Mouse (Mus musculus) midbrain, embryonic 10.5 days (tissue): ENCODE data around the gene Mknk1. TPM values are rescaled to one million over a fixed set of nuclear protein-coding genes. Genes with fewer than 3 reads are reported as not detected.

Experiments
- DNase-seq: peaks from one replicate; pipeline ENCODE4 v3.0.0-alpha.2; 2017; ENCODE audit warnings: low spot score
- H3K27ac ChIP-seq: fragments of 300-500 bp; sonication (generic); replicated peaks from 2 replicates; pipeline ENCODE4 v1.5.1; 2016; ENCODE audit warnings: mild to moderate bottlenecking
- H3K27me3 ChIP-seq: fragments of 300-500 bp; sonication (generic); 2 replicates; pipeline ENCODE4 v1.6.1; 2016; ENCODE audit warnings: low read depth, mild to moderate bottlenecking; ENCODE audit not compliant: poor library complexity, severe bottlenecking
- H3K36me3 ChIP-seq: fragments of 300-500 bp; sonication (generic); 2 replicates; pipeline ENCODE4 v1.6.1; 2016; ENCODE audit warnings: mild to moderate bottlenecking, moderate library complexity
- H3K4me1 ChIP-seq: fragments of 300-500 bp; sonication (generic); 2 replicates; pipeline ENCODE4 v1.6.1; 2016
- H3K4me3 ChIP-seq: fragments of 300-500 bp; sonication (generic); 2 replicates; pipeline ENCODE4 v1.5.1; 2016; ENCODE audit warnings: mild to moderate bottlenecking, moderate library complexity
- H3K9me3 ChIP-seq: fragments of 300-500 bp; sonication (generic); replicated peaks from 2 replicates; pipeline ENCODE4 v1.6.1; 2016; ENCODE audit warnings: mild to moderate bottlenecking
- WGBS: fragments of 180-500 bp; shearing (Covaris S2); methylation state at CpG from one replicate; pipeline ENCODE4 v1.1.7; 2016; 5-methylcytosine and 5-hydroxymethylcytosine counted together
- polyA plus RNA-seq: library from polyadenylated mRNA; unstranded; fragments of >200 nt; fragmentation: Nextera tagmentation; extraction: Ambion mirVana; gene quantifications from 2 replicates; pipeline ENCODE4 v1.2.1, GENCODE M21; 2016

Gene Mknk1
- polyA plus RNA-seq, 1 experiment from 2014 or later: 29.7 TPM

GRCm38 (mm10) chr4:115878216-115878678 is 39.2 kb downstream of the Mknk1 start:
- no peaks in the 10 kb centered on the region for H3K27me3 ChIP-seq
- peak overlapping the region; percentile 44 for H3K4me3 ChIP-seq
- H3K36me3 ChIP-seq: peaks cover 40% of the 10 kb centered on the region
- DNase-seq: peak; percentile 87
- under 1% methylated on average over 11 of the region's 11 CpGs for WGBS
- H3K4me1 ChIP-seq: peaks cover 75% of the 10 kb centered on the region
- H3K9me3 ChIP-seq: no peaks in the 10 kb centered on the region
- H3K27ac ChIP-seq: peak overlapping the region; percentile 96

DNA sequence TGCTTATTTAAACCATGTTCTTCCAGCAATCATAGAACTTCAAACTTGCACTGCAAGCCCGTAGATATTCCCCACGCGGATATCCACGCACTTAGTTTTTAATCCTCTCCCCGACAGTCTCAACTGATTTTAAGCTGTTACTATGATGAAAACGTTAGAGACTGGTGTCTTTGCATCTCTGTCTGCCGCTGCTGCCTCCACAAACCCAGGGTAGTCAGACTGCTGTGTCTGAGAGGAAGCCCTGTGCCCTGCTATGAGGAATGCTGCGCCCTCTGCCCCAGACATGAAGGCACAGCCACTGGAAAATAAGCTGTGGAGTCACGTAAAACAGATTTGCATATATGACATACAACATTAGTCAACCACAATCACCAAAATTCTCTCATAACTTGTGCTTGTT is 39.8 kb downstream of the Mknk1 start:
- 27% methylated on average over 9 of the region's 9 CpGs for WGBS
- DNase-seq: no peak
- H3K4me3 ChIP-seq: peak overlapping the region; percentile 44
- no peaks in the 10 kb centered on the region for H3K27me3 ChIP-seq
- peaks cover 34% of the 10 kb centered on the region for H3K36me3 ChIP-seq
- H3K27ac ChIP-seq: peak overlapping the region; percentile 96
- H3K9me3 ChIP-seq: no peaks in the 10 kb centered on the region
- peaks cover 78% of the 10 kb centered on the region for H3K4me1 ChIP-seq

- H3K4me1 ChIP-seq: peaks cover 83% of the 10 kb centered on the region
- H3K27me3 ChIP-seq: no peaks in the 10 kb centered on the region; the same call in 1 of the 2 replicates
- 11% methylated on average over 1 of the region's 1 CpGs for WGBS
- peaks cover 10% of the 10 kb centered on the region for H3K36me3 ChIP-seq
- DNase-seq: peak; percentile 84
- H3K4me3 ChIP-seq: peak overlapping the region; percentile 19
- peak overlapping the region; percentile 96 for H3K27ac ChIP-seq
- no peaks in the 10 kb centered on the region for H3K9me3 ChIP-seq
Observed at GRCm38 (mm10) chr4:115881183-115881582, 42.2 kb downstream of the Mknk1 start.

- WGBS: 73% methylated on average over 4 of the region's 4 CpGs
- H3K27ac ChIP-seq: peak overlapping the region; percentile 96
- H3K9me3 ChIP-seq: no peaks in the 10 kb centered on the region
- DNase-seq: no peak
- no peaks in the 10 kb centered on the region; the same call in 1 of the 2 replicates for H3K27me3 ChIP-seq
- no peak overlapping the region for H3K4me3 ChIP-seq
- peaks cover 73% of the 10 kb centered on the region for H3K4me1 ChIP-seq
- 0 out of 2 replicates have a peak, but pooled peaks cover 2% of the 10 kb centered on the region for H3K36me3 ChIP-seq
Observed at GRCm38 (mm10) chr4:115882195-115882594, 43.2 kb downstream of the Mknk1 start.

DNA sequence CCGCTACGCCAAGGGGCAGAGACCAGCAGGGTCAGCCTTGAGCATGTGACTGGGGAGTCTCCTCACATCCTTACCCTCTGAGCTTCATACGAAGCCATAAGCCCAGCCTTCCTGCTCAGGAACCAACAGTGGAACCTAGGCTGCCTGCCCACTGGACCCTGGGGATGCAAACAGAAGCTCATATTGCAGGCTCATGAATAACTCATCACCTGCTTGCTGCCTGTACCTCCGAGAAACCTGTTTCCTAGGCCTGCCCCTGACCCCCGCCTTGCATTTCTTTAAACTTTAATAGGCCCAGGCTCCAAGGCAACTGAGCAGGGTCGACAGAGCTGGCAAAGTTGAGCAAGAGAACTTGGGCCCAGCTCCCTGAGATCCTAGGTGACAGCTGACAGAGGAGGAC is 45.0 kb downstream of the Mknk1 start, which contains the start of gene Kncn:
Gene Kncn (plus strand): TSS at position 379 of the 400 bp plus-strand sequence.
- no peaks in the 10 kb centered on the region for H3K36me3 ChIP-seq
- peaks cover 10% of the 10 kb centered on the region for H3K27me3 ChIP-seq
- H3K4me1 ChIP-seq: peaks cover 55% of the 10 kb centered on the region
- H3K4me3 ChIP-seq: no peak within 1 kb of the TSS
- H3K9me3 ChIP-seq: no peaks in the 10 kb centered on the region
- DNase-seq: no peak
- 79% methylated on average over 6 of the region's 6 CpGs for WGBS
- peak within 1 kb of the TSS; percentile 96 for H3K27ac ChIP-seq

DNA sequence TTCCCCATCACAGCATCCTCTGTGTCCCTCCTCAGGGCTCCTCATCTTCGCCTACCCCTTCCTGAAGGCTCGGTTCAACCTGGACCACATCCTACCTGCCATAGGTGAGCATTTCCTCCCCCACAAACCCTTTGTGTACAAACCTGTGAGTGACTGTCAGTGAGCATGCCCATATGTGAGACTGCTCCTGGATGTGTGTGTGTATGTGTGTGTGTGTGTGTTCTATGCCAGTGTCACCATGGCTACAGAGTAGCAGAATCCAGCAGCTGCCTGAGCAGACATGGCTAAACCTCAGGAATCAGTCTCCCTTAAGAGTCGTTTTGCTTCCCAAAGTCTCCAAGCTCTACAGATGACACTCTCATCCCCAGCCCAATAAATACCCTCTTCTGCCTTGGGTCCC is 46.8 kb downstream of the Mknk1 start:
- Histone ChIP-seq H3K4me1 (peaks cover 48% of the 10 kb centered on the region), H3K4me3 (no peak overlapping the region), H3K27me3 (peaks cover 29% of the 10 kb centered on the region), H3K27ac (no peak overlapping the region; the same call in 1 of the 2 replicates), H3K9me3 (no peaks in the 10 kb centered on the region), H3K36me3 (no peaks in the 10 kb centered on the region)
- WGBS: 87% methylated on average over 3 of the region's 3 CpGs
- no peak for DNase-seq

GRCm38 (mm10) chr4:115886875-115887274 is 47.9 kb downstream of the Mknk1 start:
- no peaks in the 10 kb centered on the region for H3K36me3 ChIP-seq
- no peak for DNase-seq
- no peaks in the 10 kb centered on the region for H3K9me3 ChIP-seq
- H3K27me3 ChIP-seq: peaks cover 39% of the 10 kb centered on the region
- peaks cover 42% of the 10 kb centered on the region for H3K4me1 ChIP-seq
- H3K27ac ChIP-seq: no peak overlapping the region
- no peak overlapping the region for H3K4me3 ChIP-seq
- 63% methylated on average over 1 of the region's 1 CpGs for WGBS

- H3K27ac ChIP-seq: peak overlapping the region; percentile 68
- WGBS: 8% methylated on average over 6 of the region's 6 CpGs
- H3K9me3 ChIP-seq: no peaks in the 10 kb centered on the region
- DNase-seq: no peak
- H3K4me3 ChIP-seq: peak overlapping the region; percentile 55
- peaks cover 16% of the 10 kb centered on the region for H3K4me1 ChIP-seq
- no peaks in the 10 kb centered on the region for H3K36me3 ChIP-seq
- H3K27me3 ChIP-seq: peaks cover 70% of the 10 kb centered on the region
Observed at GRCm38 (mm10) chr4:115890066-115890465, 51.1 kb downstream of the Mknk1 start.

- peak within 1 kb of the TSS; percentile 68 for H3K27ac ChIP-seq
- no peaks in the 10 kb centered on the region for H3K36me3 ChIP-seq
- 1% methylated on average over 31 of the region's 31 CpGs for WGBS
- peaks cover 19% of the 10 kb centered on the region for H3K4me1 ChIP-seq
- H3K27me3 ChIP-seq: peaks cover 75% of the 10 kb centered on the region
- H3K4me3 ChIP-seq: peak within 1 kb of the TSS; percentile 55
- DNase-seq: peak; percentile 43
- H3K9me3 ChIP-seq: no peaks in the 10 kb centered on the region
Observed at GRCm38 (mm10) chr4:115890553-115890952, 51.6 kb downstream of the Mknk1 start, which contains the start of gene 6430628N08Rik. Gene 6430628N08Rik (plus strand): TSS chr4:115890665.

- peaks cover 47% of the 10 kb centered on the region for H3K4me1 ChIP-seq
- H3K36me3 ChIP-seq: no peaks in the 10 kb centered on the region
- no peak overlapping the region for H3K27ac ChIP-seq
- WGBS: 9% methylated on average over 3 of the region's 3 CpGs
- DNase-seq: no peak
- H3K27me3 ChIP-seq: peaks cover 100% of the 10 kb centered on the region
- no peak overlapping the region for H3K4me3 ChIP-seq
- no peaks in the 10 kb centered on the region for H3K9me3 ChIP-seq
Observed at GRCm38 (mm10) chr4:115894281-115894680, 55.3 kb downstream of the Mknk1 start.

DNA sequence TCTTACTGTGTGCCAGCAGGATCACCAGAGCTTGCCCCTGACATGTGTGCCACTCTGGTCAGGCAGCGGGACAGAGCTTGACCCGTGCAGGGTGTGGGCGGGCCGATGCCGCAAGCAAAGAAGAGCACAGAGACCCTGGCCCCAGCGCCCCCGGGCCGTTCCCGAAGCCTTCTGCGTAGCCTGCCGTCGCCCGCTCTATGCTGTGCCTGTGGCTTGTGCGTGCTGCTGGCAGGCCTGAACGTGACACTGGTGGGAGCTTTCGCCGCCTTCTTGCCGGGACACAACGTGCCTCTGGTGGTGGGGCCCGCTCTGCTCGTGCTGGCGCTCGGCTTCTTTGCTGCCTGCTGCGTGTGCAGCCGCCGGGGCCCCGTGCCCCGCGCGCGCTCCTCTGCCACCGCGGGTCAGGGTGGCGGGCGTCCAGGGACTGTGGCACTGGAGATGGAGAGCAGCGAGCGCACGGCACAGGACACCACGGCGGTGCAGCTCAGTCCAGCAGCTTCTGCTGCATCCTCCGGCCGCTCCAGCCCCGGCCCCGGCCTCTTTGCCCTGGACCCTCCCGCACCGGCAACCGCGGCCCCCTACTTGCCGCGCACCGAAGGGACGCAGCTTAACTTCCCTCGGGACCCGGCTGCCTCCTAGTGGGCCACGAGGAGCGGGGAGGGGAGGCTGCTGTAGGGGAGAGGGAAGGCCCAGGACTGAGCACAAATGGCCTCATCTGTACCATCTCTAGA is 59.1 kb downstream of the Mknk1 start:
- peak; percentile 79 for DNase-seq
- WGBS: 1% methylated on average over 56 of the region's 56 CpGs
- Histone ChIP-seq H3K4me3 (peak overlapping the region; percentile 59), H3K27ac (peak overlapping the region; percentile 81), H3K36me3 (no peaks in the 10 kb centered on the region), H3K9me3 (no peaks in the 10 kb centered on the region), H3K4me1 (peaks cover 31% of the 10 kb centered on the region), H3K27me3 (peaks cover 98% of the 10 kb centered on the region)

- no peaks in the 10 kb centered on the region for H3K36me3 ChIP-seq
- WGBS: 21% methylated on average over 5 of the region's 5 CpGs
- H3K9me3 ChIP-seq: no peaks in the 10 kb centered on the region
- no peak overlapping the region for H3K4me3 ChIP-seq
- H3K4me1 ChIP-seq: peaks cover 60% of the 10 kb centered on the region
- peak; percentile 79 for DNase-seq
- peaks cover 98% of the 10 kb centered on the region for H3K27me3 ChIP-seq
- H3K27ac ChIP-seq: no peak overlapping the region
Observed at GRCm38 (mm10) chr4:115902816-115903215, 63.8 kb downstream of the Mknk1 start.

DNA sequence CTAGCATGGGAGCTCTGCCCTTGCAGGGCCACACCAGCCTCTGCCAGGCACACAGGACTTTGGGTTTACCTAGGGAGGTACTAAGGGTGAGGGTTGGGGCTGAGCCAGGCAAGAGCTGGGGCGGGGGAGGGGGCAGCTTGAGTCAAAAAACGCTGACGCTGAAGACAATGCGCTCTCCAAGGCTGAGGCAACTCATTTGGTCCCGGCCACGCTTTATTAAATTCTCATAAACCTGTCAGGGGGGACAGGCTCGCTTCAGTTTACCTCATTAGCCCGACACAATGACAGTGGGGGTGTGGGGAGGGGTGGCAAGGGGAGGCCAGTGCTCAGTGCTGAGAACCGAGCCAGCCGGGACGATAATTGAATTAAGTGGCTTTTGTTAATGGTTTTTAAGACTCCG is 65.4 kb downstream of the Mknk1 start:
- H3K4me1 ChIP-seq: peaks cover 62% of the 10 kb centered on the region
- peak; percentile 48 for DNase-seq
- WGBS: 2% methylated on average over 12 of the region's 12 CpGs
- H3K4me3 ChIP-seq: 0 out of 2 replicates have a peak overlapping the region, but pooled peaks have one; percentile 3
- H3K27ac ChIP-seq: peak overlapping the region; percentile 66
- H3K9me3 ChIP-seq: no peaks in the 10 kb centered on the region
- peaks cover 98% of the 10 kb centered on the region for H3K27me3 ChIP-seq
- H3K36me3 ChIP-seq: no peaks in the 10 kb centered on the region
